Mouse (Mus musculus) midbrain, embryonic 12.5 days (tissue): ENCODE measurements around the gene Ipcef1. TPM values are rescaled to one million over a fixed set of nuclear protein-coding genes. Genes with fewer than 3 reads are reported as not detected.

Experiments used
- ATAC-seq: fragments of 200-750 bp; cut with Nextera tagmentation; 2 replicates; pipeline ENCODE4 v1.8.0; 2017; ENCODE audit warnings: low read depth, moderate TSS enrichment, moderate library complexity; ENCODE audit not compliant: low FRiP score
- H3K27ac ChIP-seq: fragments of 300-500 bp; sonication (generic); replicated peaks from 2 replicates; pipeline ENCODE4 v1.5.1; 2016; ENCODE audit warnings: mild to moderate bottlenecking
- H3K27me3 ChIP-seq: fragments of 300-500 bp; sonication (generic); 2 replicates; pipeline ENCODE4 v1.6.1; 2016; ENCODE audit warnings: mild to moderate bottlenecking
- H3K36me3 ChIP-seq: fragments of 300-500 bp; sonication (generic); 2 replicates; pipeline ENCODE4 v1.6.1; 2016
- H3K4me1 ChIP-seq: fragments of 300-500 bp; sonication (generic); 2 replicates; pipeline ENCODE4 v1.6.1; 2016
- H3K4me2 ChIP-seq: fragments of 300-500 bp; sonication (generic); replicated peaks from 2 replicates; pipeline ENCODE4 v1.6.1; 2016; ENCODE audit warnings: mild to moderate bottlenecking, moderate library complexity
- H3K4me3 ChIP-seq: fragments of 300-500 bp; sonication (generic); 2 replicates; pipeline ENCODE4 v1.5.1; 2016; ENCODE audit warnings: mild to moderate bottlenecking
- H3K9ac ChIP-seq: fragments of 300-500 bp; sonication (generic); replicated peaks from 2 replicates; pipeline ENCODE4 v1.6.1; 2016; ENCODE audit warnings: mild to moderate bottlenecking, moderate library complexity
- H3K9me3 ChIP-seq: fragments of 300-500 bp; sonication (generic); 2 replicates; pipeline ENCODE4 v1.6.1; 2016; ENCODE audit warnings: mild to moderate bottlenecking
- WGBS: fragments of 180-500 bp; shearing (Covaris S2); methylation state at CpG from one replicate; pipeline ENCODE4 v1.1.7; 2016; 5-methylcytosine and 5-hydroxymethylcytosine counted together
- polyA plus RNA-seq: library from polyadenylated mRNA; unstranded; fragments of >200 nt; fragmentation: Nextera tagmentation; extraction: Ambion mirVana; gene quantifications from 2 replicates; pipeline ENCODE4 v1.2.1, GENCODE M21; 2016

The Ipcef1 gene
- polyA plus RNA-seq, 1 experiment from 2014 or later: 0.56 TPM

DNA sequence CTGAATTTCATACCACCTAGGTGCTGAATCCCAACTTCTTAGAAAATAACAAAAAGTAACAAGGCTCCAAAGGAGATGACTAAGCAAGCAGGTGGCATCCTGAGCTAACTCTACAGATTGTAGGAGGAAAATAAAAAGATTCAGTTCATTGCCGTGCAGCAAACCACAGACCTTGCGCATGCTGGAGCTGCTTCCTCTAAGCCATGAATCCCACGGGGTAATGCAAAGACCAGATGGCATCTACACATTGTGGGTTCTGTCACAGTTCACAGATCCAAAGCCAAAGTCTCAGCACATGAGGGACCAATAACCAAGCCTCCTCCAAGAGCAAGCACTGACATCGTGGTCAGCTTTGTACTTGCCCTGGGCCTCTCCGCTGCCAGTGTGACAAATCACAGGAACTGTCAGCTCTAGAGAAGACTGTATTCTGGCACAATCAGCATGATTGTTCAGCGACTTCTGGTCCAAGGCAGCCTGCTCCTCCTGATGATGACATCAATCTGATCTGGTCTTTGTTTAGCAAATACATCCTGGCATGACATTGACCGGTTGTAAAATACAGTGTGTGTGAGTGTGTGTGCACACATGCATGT lies 204.0 kb downstream of the Ipcef1 start:
- Histone ChIP-seq H3K9ac (no peak overlapping the region), H3K4me2 (no peak overlapping the region), H3K36me3 (no peaks in the 10 kb centered on the region), H3K9me3 (no peaks in the 10 kb centered on the region), H3K4me3 (no peak overlapping the region), H3K4me1 (no peaks in the 10 kb centered on the region), H3K27me3 (no peaks in the 10 kb centered on the region), H3K27ac (no peak overlapping the region)
- ATAC-seq: peak; percentile 63; the same call in 1 of the 2 replicates
- WGBS: 47% methylated on average over 7 of the region's 7 CpGs

DNA sequence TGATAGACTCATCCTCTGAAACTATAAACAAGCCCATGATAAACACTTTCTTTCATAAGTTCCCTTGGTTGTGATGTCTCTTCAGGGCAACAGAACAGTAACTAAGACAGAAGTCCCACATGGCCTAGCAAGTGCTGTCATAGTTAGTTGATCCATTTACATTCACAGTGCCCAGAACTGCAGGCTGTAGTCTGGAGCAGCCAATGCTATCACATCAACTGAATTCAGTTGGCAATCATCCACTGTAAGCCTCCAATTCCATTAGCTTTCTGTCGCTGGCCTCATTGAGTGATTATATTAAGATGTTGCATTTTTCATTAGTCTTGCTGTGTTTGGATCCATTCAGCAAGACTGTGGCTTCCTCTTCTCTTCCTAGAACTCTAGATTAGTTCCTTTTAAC lies 206.0 kb downstream of the Ipcef1 start:
- H3K9me3 ChIP-seq: no peaks in the 10 kb centered on the region
- ATAC-seq: no peak
- no peak overlapping the region for H3K27ac ChIP-seq
- H3K4me3 ChIP-seq: no peak overlapping the region
- WGBS: 76% methylated on average over 1 of the region's 1 CpGs
- H3K36me3 ChIP-seq: no peaks in the 10 kb centered on the region
- H3K9ac ChIP-seq: no peak overlapping the region
- H3K4me2 ChIP-seq: no peak overlapping the region
- H3K4me1 ChIP-seq: no peaks in the 10 kb centered on the region
- H3K27me3 ChIP-seq: no peaks in the 10 kb centered on the region

GRCm38 (mm10) chr10:6842225-6842624 lies 210.1 kb downstream of the Ipcef1 start:
- Histone ChIP-seq H3K4me2 (no peak overlapping the region), H3K27me3 (no peaks in the 10 kb centered on the region), H3K9ac (no peak overlapping the region), H3K36me3 (no peaks in the 10 kb centered on the region), H3K27ac (no peak overlapping the region), H3K4me1 (no peaks in the 10 kb centered on the region), H3K9me3 (no peaks in the 10 kb centered on the region), H3K4me3 (no peak overlapping the region)
- ATAC-seq: no peak
- WGBS: 86% methylated on average over 1 of the region's 1 CpGs

Other genes with a start within 250 kb of the Ipcef1 start
- 6.1 and 7.3 TPM in 2 replicates for gene Cnksr3, start 159.8 kb upstream of the Ipcef1 start, polyA plus RNA-seq